Mouse (Mus musculus) midbrain, embryonic 11.5 days (tissue): ENCODE measurements around the gene Rbck1. TPM values are rescaled to one million over a fixed set of nuclear protein-coding genes. Genes with fewer than 3 reads are reported as not detected.

ENCODE experiments used
- ATAC-seq: fragments of 200-750 bp; cut with Nextera tagmentation; 2 replicates; pipeline ENCODE4 v1.8.0; 2017; ENCODE audit warnings: moderate TSS enrichment, moderate library complexity; ENCODE audit not compliant: low FRiP score
- DNase-seq: peaks from one replicate; pipeline ENCODE4 v3.0.0; 2015; ENCODE audit warnings: low spot score; ENCODE audit errors: missing footprints
- H3K27ac ChIP-seq: fragments of 300-500 bp; sonication (generic); 2 replicates; pipeline ENCODE4 v1.5.1; 2014; ENCODE audit warnings: low read depth, low read length
- H3K27me3 ChIP-seq: fragments of 300-500 bp; sonication (generic); 2 replicates; pipeline ENCODE4 v1.6.1; 2014; ENCODE audit warnings: mild to moderate bottlenecking, low read length, moderate library complexity, mixed read lengths; ENCODE audit not compliant: control insufficient read depth, insufficient read depth
- H3K36me3 ChIP-seq: fragments of 300-500 bp; sonication (generic); 2 replicates; pipeline ENCODE4 v1.6.1; 2014; ENCODE audit warnings: mild to moderate bottlenecking, low read length, moderate library complexity, mixed read lengths; ENCODE audit not compliant: control insufficient read depth, insufficient read depth
- H3K4me1 ChIP-seq: fragments of 300-500 bp; sonication (generic); 2 replicates; pipeline ENCODE4 v1.6.1; 2014; ENCODE audit warnings: low read length; ENCODE audit not compliant: control insufficient read depth, insufficient read depth
- H3K4me2 ChIP-seq: fragments of 300-500 bp; sonication (generic); 2 replicates; pipeline ENCODE4 v1.6.1; 2014; ENCODE audit warnings: mild to moderate bottlenecking, moderate library complexity
- H3K4me3 ChIP-seq: fragments of 300-500 bp; sonication (generic); 2 replicates; pipeline ENCODE4 v1.5.1; 2014; ENCODE audit warnings: low read depth, low read length
- H3K9ac ChIP-seq: fragments of 300-500 bp; sonication (generic); 2 replicates; pipeline ENCODE4 v1.6.1; 2014; ENCODE audit warnings: low read length
- H3K9me3 ChIP-seq: fragments of 300-500 bp; sonication (generic); 2 replicates; pipeline ENCODE4 v1.6.1; 2016; ENCODE audit warnings: low read length; ENCODE audit not compliant: control insufficient read depth
- WGBS: fragments of 180-500 bp; shearing (Covaris S2); extraction: QIAGEN DNeasy Blood & Tissue Kit; methylation state at CpG from one replicate; pipeline ENCODE4 v1.1.7; 2014; 5-methylcytosine and 5-hydroxymethylcytosine counted together
- polyA plus RNA-seq: library from polyadenylated mRNA; unstranded; fragments of >200 nt; fragmentation: Nextera tagmentation; extraction: Ambion mirVana; gene quantifications from 2 replicates; pipeline ENCODE4 v1.2.1, GENCODE M21; 2014

The Rbck1 gene
- polyA plus RNA-seq, 1 experiment from 2014 or later = 70.1 TPM

GRCm38 (mm10) chr2:152322198-152322597, 10.3 kb downstream of the Rbck1 start:
- no peaks in the 10 kb centered on the region for H3K27me3 ChIP-seq
- H3K9me3 ChIP-seq = no peaks in the 10 kb centered on the region
- no peaks in the 10 kb centered on the region for H3K4me1 ChIP-seq
- no peak overlapping the region for H3K4me3 ChIP-seq
- no peak overlapping the region for H3K9ac ChIP-seq
- no peak overlapping the region for H3K4me2 ChIP-seq
- ATAC-seq (no peak), DNase-seq (no peak)
- H3K36me3 ChIP-seq = peaks cover 33% of the 10 kb centered on the region
- no peak overlapping the region for H3K27ac ChIP-seq
- WGBS = 91% methylated on average over 6 of the region's 6 CpGs

DNA sequence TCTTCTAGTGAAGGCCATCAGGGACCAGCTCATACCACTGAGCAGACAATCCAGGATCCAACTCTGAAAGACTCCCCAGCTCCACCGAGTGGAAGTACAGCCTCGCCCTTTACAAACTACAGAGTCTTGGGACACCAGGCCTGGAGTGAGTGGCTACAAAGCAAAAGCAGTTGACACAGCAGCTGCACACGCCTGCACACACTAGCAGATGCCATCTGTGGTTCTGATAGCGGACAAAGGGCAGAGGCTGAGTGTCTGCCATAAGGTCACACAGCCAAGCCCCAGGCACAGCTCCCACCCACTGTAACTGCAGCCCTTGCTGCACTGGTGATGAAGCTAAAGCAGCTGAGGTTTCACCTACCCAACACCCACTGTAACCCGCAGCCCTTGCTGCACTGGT, 10.9 kb downstream of the Rbck1 start:
- Histone ChIP-seq H3K4me3 (no peak overlapping the region), H3K4me1 (no peaks in the 10 kb centered on the region), H3K9ac (no peak overlapping the region), H3K27me3 (no peaks in the 10 kb centered on the region), H3K36me3 (peaks cover 35% of the 10 kb centered on the region), H3K9me3 (no peaks in the 10 kb centered on the region), H3K27ac (no peak overlapping the region), H3K4me2 (no peak overlapping the region)
- WGBS = 92% methylated on average over 5 of the region's 5 CpGs
- ATAC-seq (no peak), DNase-seq (no peak)

GRCm38 (mm10) chr2:152317054-152317453, 15.4 kb downstream of the Rbck1 start:
- Histone ChIP-seq H3K36me3 (peaks cover 22% of the 10 kb centered on the region), H3K27me3 (no peaks in the 10 kb centered on the region), H3K9ac (no peak overlapping the region), H3K27ac (no peak overlapping the region), H3K4me3 (no peak overlapping the region), H3K9me3 (no peaks in the 10 kb centered on the region), H3K4me1 (no peaks in the 10 kb centered on the region), H3K4me2 (no peak overlapping the region)
- no peak for ATAC-seq
- no peak for DNase-seq
- 84% methylated on average over 6 of the region's 6 CpGs for WGBS

- Histone ChIP-seq H3K4me3 (no peak overlapping the region), H3K9ac (no peak overlapping the region), H3K36me3 (peaks cover 35% of the 10 kb centered on the region), H3K4me2 (no peak overlapping the region), H3K4me1 (no peaks in the 10 kb centered on the region), H3K27me3 (no peaks in the 10 kb centered on the region), H3K9me3 (no peaks in the 10 kb centered on the region), H3K27ac (no peak overlapping the region)
- ATAC-seq (no peak), DNase-seq (no peak)
- WGBS = 92% methylated on average over 6 of the region's 6 CpGs
Observed at GRCm38 (mm10) chr2:152313926-152314325, 18.5 kb downstream of the Rbck1 start.

DNA sequence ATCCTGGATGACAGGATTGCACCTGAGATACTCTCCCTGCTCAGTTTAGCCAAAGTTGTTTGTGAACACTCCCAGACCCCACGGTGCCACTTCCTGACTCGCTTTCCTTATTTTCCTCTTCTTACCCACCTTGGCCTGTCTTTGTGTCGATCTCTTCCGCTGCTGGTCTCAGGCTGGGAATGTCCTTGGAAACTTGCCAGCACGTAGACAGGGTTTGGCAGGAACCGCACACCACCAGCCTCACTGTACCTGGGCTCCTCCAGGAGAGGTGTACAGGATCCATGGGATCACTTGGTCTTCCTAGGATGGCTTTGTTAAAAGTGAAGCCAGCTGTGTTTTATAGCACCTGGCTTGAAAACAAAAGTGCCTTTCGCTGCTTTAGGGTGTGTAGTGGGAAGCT, 19.5 kb downstream of the Rbck1 start:
- 92% methylated on average over 7 of the region's 7 CpGs for WGBS
- peaks cover 35% of the 10 kb centered on the region for H3K36me3 ChIP-seq
- H3K4me3 ChIP-seq = no peak overlapping the region
- no peaks in the 10 kb centered on the region for H3K9me3 ChIP-seq
- no peak overlapping the region for H3K9ac ChIP-seq
- no peaks in the 10 kb centered on the region for H3K27me3 ChIP-seq
- ATAC-seq (no peak), DNase-seq (no peak)
- H3K27ac ChIP-seq = no peak overlapping the region
- H3K4me1 ChIP-seq = no peaks in the 10 kb centered on the region
- H3K4me2 ChIP-seq = no peak overlapping the region

GRCm38 (mm10) chr2:152307186-152307585, 25.3 kb downstream of the Rbck1 start:
- DNase-seq (no peak), ATAC-seq (no peak)
- Histone ChIP-seq H3K36me3 (peaks cover 37% of the 10 kb centered on the region), H3K4me1 (no peaks in the 10 kb centered on the region), H3K27ac (no peak overlapping the region), H3K9ac (no peak overlapping the region), H3K4me2 (no peak overlapping the region), H3K27me3 (no peaks in the 10 kb centered on the region), H3K4me3 (no peak overlapping the region), H3K9me3 (no peaks in the 10 kb centered on the region)
- 92% methylated on average over 3 of the region's 3 CpGs for WGBS

DNA sequence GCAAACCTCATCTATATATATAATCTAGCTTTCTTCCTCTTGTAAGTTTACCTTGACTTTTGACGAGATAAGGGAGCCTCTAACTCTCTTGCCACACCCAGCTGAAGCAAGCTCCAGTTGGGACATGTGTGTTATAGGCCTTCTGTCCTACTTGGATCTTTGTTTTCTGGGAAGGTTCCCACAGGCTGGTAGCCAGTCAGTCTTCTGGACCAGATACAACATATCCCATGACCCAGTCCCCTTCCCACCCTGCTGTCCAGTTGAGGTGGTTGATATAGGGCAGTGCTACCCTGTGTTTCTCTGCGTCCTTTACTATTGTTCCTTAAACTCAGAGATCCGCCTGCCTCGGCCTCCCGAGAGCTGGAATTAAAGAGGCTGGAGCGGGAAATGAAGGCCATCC, 27.0 kb downstream of the Rbck1 start:
- H3K27me3 ChIP-seq = no peaks in the 10 kb centered on the region
- no peak overlapping the region for H3K9ac ChIP-seq
- ATAC-seq (no peak), DNase-seq (no peak)
- peaks cover 30% of the 10 kb centered on the region for H3K36me3 ChIP-seq
- H3K27ac ChIP-seq = no peak overlapping the region
- H3K4me3 ChIP-seq = no peak overlapping the region
- no peaks in the 10 kb centered on the region for H3K4me1 ChIP-seq
- 93% methylated on average over 6 of the region's 6 CpGs for WGBS
- no peak overlapping the region for H3K4me2 ChIP-seq
- no peaks in the 10 kb centered on the region for H3K9me3 ChIP-seq

DNA sequence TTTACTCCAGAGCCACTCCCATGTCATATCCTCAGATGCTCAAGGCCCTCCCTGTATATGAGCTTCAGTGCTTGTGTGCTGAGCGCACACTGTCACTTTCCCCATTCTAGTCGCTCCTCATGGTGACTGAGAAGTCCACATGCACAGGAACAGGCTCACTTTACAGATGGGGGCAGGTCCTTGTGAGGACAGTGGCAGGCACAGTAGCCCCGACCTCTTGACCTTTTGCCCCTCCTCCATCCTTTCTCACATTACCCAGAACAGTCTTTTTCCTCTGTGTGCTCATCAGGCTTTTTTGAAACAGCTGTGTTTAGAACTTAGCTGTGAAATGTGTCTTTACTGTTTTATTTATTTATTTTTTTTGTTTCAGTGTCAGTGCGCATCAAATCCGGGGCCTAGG, 28.7 kb downstream of the Rbck1 start:
- H3K9me3 ChIP-seq = no peaks in the 10 kb centered on the region
- no peak overlapping the region for H3K4me3 ChIP-seq
- H3K4me1 ChIP-seq = no peaks in the 10 kb centered on the region
- DNase-seq (no peak), ATAC-seq (no peak)
- no peak overlapping the region for H3K27ac ChIP-seq
- H3K9ac ChIP-seq = no peak overlapping the region
- H3K36me3 ChIP-seq = peaks cover 25% of the 10 kb centered on the region
- no peaks in the 10 kb centered on the region for H3K27me3 ChIP-seq
- no peak overlapping the region for H3K4me2 ChIP-seq
- WGBS = 75% methylated on average over 5 of the region's 5 CpGs

GRCm38 (mm10) chr2:152302862-152303261, 29.6 kb downstream of the Rbck1 start:
- H3K4me1 ChIP-seq = no peaks in the 10 kb centered on the region
- no peak overlapping the region for H3K4me2 ChIP-seq
- no peaks in the 10 kb centered on the region for H3K9me3 ChIP-seq
- no peak for DNase-seq
- no peak overlapping the region for H3K4me3 ChIP-seq
- 91% methylated on average over 2 of the region's 2 CpGs for WGBS
- H3K27me3 ChIP-seq = no peaks in the 10 kb centered on the region
- no peak overlapping the region for H3K27ac ChIP-seq
- peaks cover 18% of the 10 kb centered on the region for H3K36me3 ChIP-seq
- no peak overlapping the region for H3K9ac ChIP-seq
- no peak for ATAC-seq

- Histone ChIP-seq H3K4me2 (peak overlapping the region; percentile 61), H3K27me3 (no peaks in the 10 kb centered on the region), H3K4me3 (peak overlapping the region; percentile 92), H3K4me1 (peaks cover 8% of the 10 kb centered on the region), H3K9me3 (no peaks in the 10 kb centered on the region), H3K27ac (no peak overlapping the region), H3K9ac (peak overlapping the region; percentile 94), H3K36me3 (no peaks in the 10 kb centered on the region)
- WGBS = 44% methylated on average over 5 of the region's 5 CpGs
- ATAC-seq = no peak
- no peak for DNase-seq
Observed at GRCm38 (mm10) chr2:152294541-152294940, 37.9 kb downstream of the Rbck1 start.
